Mouse (Mus musculus) kidney, adult 11 months (tissue): Measurements from ENCODE around the gene Fbxo47.

Experiments
- DNase-seq: peaks from one replicate; pipeline ENCODE4 v3.0.0; 2022

Fbxo47 gene

DNA sequence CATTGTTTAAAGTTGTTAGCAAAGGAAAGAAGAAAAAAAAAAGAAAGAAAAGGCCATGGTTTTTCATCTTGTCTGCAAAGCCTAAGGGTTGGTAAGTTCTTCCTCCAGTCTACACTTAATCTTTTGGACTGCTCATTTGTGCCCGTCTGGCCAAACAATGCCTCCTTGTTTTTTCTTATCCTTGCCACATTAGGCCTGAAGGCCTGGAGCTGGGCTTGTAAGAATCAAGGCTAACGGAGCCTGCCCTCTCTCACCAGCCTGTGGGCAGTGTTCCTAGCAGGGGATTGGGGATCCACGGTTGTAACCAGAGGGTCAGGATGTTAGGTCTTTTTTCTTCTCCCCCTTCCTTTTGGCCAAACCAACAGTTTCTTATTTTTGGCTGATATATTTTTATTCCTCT, 73.0 kb downstream of the Fbxo47 start:
- DNase-seq = no peak

GRCm38 (mm10) chr11:97810356-97810755, 73.6 kb downstream of the Fbxo47 start:
- no peak for DNase-seq

- no peak for DNase-seq
These were observed 74.5 kb downstream of the Fbxo47 start for GRCm38 (mm10) chr11:97809235-97810121.

DNA sequence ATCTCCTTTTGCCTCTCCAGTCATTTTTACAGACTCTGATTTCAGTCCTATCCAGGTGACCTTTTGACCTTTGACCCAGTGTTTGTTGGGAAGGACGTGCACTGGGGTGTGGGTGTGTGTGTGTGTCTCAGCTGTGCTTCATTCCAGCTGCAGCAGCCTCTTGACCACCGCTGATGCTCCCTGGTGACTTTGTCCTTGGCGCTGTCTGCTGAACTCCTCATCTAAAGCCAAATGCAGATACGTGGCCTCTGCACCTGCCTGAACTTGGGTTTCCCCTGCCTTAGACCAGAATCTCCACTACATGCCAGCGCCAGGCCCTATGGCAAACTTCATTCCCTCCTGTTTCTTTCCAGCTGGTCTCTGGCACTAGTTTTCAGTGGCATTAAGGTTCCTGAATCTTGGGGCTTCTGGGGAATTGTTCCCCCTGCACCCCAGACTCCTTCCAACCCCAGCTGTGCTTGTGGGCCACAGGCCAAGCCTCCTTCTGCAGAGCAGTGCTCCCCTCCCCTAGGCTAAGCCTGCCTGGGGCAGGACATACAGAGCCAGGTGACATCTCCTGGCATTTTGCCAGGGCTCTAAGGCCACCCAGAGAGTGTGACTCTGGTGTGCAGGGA, 75.2 kb downstream of the Fbxo47 start:
- no peak for DNase-seq

DNA sequence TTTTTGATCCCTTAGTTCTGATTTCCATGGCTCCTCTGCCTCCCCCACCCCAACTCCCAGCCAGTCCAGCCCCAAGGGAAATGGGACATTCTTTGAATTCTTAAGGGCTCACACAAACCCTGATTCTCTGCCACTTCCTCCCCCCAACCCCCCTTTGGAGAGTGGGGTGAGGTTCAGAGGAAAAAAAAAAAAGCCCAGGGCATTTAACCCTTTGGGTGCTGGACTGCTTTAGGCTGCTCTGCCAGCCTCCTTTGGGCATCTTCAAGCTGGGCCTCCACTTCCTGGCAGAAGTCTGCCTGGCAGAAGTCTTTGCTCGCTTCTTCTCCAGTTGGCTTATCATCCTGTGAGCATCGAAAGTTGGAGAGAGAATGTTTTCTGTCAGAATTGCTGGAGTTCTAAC, 75.9 kb downstream of the Fbxo47 start:
- DNase-seq = no peak

- no peak for DNase-seq
These were observed 76.3 kb downstream of the Fbxo47 start for GRCm38 (mm10) chr11:97807626-97808025.

GRCm38 (mm10) chr11:97806613-97806964, 77.4 kb downstream of the Fbxo47 start:
- no peak for DNase-seq

GRCm38 (mm10) chr11:97805662-97806612, 78.0 kb downstream of the Fbxo47 start:
- DNase-seq = peak; percentile 51

- DNase-seq = no peak
These were observed 78.9 kb downstream of the Fbxo47 start for GRCm38 (mm10) chr11:97804841-97805661.

GRCm38 (mm10) chr11:97803847-97804246, 80.1 kb downstream of the Fbxo47 start:
- no peak for DNase-seq
